Mouse (Mus musculus) intestine, embryonic 14.5 days (tissue): ENCODE measurements around the gene Dok5. TPM values are rescaled to one million over a fixed set of nuclear protein-coding genes. Genes with fewer than 3 reads are reported as not detected.

ENCODE experiments used
- ATAC-seq: fragments of 200-750 bp; cut with Nextera tagmentation; replicated peaks from 2 replicates; pipeline ENCODE4 v1.8.0; 2017; ENCODE audit warnings: low read depth, moderate number of reproducible peaks, moderate TSS enrichment, moderate library complexity; ENCODE audit not compliant: low FRiP score, low TSS enrichment
- DNase-seq: peaks from one replicate; pipeline ENCODE4 v3.0.0-alpha.2; 2018; ENCODE audit warnings: low spot score
- H3K27ac ChIP-seq: fragments of 300-500 bp; sonication (generic); 2 replicates; pipeline ENCODE4 v1.5.1; 2014; ENCODE audit warnings: low read depth, mild to moderate bottlenecking, control low read depth
- H3K27me3 ChIP-seq: fragments of 300-500 bp; sonication (generic); replicated peaks from 2 replicates; pipeline ENCODE4 v1.6.1; 2014; ENCODE audit warnings: low read length, control low read depth; ENCODE audit not compliant: control insufficient read depth, insufficient read depth
- H3K36me3 ChIP-seq: fragments of 300-500 bp; sonication (generic); 2 replicates; pipeline ENCODE4 v1.6.1; 2014; ENCODE audit warnings: low read length, control low read depth; ENCODE audit not compliant: control insufficient read depth, insufficient read depth
- H3K4me1 ChIP-seq: fragments of 300-500 bp; sonication (generic); replicated peaks from 2 replicates; pipeline ENCODE4 v1.6.1; 2014; ENCODE audit warnings: low read length, control low read depth, mixed read lengths; ENCODE audit not compliant: control insufficient read depth, insufficient read depth
- H3K4me2 ChIP-seq: fragments of 300-500 bp; sonication (generic); 2 replicates; pipeline ENCODE4 v1.6.1; 2014; ENCODE audit warnings: low read length
- H3K4me3 ChIP-seq: fragments of 300-500 bp; sonication (generic); 2 replicates; pipeline ENCODE4 v1.5.1; 2014; ENCODE audit warnings: low read depth, low read length, control low read depth, mixed read lengths
- H3K9ac ChIP-seq: fragments of 300-500 bp; sonication (generic); 2 replicates; pipeline ENCODE4 v1.6.1; 2014; ENCODE audit warnings: mild to moderate bottlenecking, low read length
- H3K9me3 ChIP-seq: fragments of 300-500 bp; sonication (generic); 2 replicates; pipeline ENCODE4 v1.6.1; 2016; ENCODE audit warnings: low read length, control low read depth; ENCODE audit not compliant: control insufficient read depth
- WGBS: fragments of 180-500 bp; shearing (Covaris S2); extraction: QIAGEN DNeasy Blood & Tissue Kit; methylation state at CpG from one replicate; pipeline ENCODE4 v1.1.7; 2014; 5-methylcytosine and 5-hydroxymethylcytosine counted together
- polyA plus RNA-seq: library from polyadenylated mRNA; unstranded; fragments of >200 nt; fragmentation: Nextera tagmentation; extraction: Ambion mirVana; gene quantifications from 2 replicates; pipeline ENCODE4 v1.2.1, GENCODE M21; 2014

Dok5 gene
- polyA plus RNA-seq, 1 experiment from 2014 or later = 1.6 TPM

DNA sequence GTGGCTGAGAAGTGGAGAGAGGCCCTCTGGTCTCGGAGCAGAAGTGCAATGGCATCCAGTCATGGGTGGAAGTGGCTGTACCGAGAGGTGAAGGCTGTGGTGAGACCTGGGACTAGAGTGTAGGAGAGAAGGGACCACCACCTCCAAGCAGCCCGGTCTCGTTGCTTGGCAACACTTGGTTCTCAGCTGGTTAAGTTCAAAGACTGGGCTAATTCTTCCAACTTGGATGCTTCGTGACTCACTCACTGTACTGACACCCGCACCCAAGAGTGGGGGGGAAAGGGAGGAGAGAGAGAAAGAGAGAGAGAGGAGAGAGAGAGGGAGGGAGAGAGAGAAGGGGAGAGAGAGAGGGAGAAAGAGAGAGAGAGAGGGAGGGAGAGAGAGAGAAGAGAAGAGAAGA is 133.2 kb downstream of the Dok5 start:
- ATAC-seq = no peak
- no peak for DNase-seq
- Histone ChIP-seq H3K9ac (no peak overlapping the region), H3K4me3 (no peak overlapping the region), H3K4me1 (no peaks in the 10 kb centered on the region), H3K4me2 (no peak overlapping the region), H3K9me3 (no peaks in the 10 kb centered on the region), H3K27me3 (no peaks in the 10 kb centered on the region), H3K27ac (no peak overlapping the region), H3K36me3 (no peaks in the 10 kb centered on the region)
- WGBS = 77% methylated on average over 6 of the region's 6 CpGs

GRCm38 (mm10) chr2:170870566-170870965 is 139.0 kb downstream of the Dok5 start:
- DNase-seq = no peak
- Histone ChIP-seq H3K27ac (no peak overlapping the region), H3K4me3 (no peak overlapping the region), H3K27me3 (no peaks in the 10 kb centered on the region), H3K4me1 (no peaks in the 10 kb centered on the region), H3K9me3 (no peaks in the 10 kb centered on the region), H3K4me2 (no peak overlapping the region), H3K36me3 (no peaks in the 10 kb centered on the region), H3K9ac (no peak overlapping the region)
- WGBS = 90% methylated on average over 15 of the region's 15 CpGs
- no peak for ATAC-seq

DNA sequence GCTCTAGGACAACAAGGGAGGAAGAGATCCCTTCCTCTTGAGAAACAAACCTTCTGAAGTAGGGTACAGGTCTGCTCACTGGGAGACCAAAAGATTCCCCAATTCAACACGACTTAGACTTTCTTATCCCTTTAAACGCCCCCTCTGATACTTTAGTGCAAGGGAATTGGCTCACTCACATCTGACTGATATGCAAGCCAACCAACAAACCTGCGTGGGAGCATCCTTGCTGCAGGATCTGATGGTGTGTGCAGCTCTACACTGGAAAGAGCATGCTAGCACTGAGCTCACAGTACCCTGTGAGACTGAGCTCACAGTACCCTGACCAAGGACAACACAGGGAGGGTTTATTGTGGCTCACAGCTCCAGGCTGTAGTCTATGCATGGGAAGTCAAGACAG is 139.9 kb downstream of the Dok5 start:
- H3K4me1 ChIP-seq = no peaks in the 10 kb centered on the region
- H3K9me3 ChIP-seq = no peaks in the 10 kb centered on the region
- 86% methylated on average over 3 of the region's 3 CpGs for WGBS
- no peak overlapping the region for H3K9ac ChIP-seq
- H3K27me3 ChIP-seq = no peaks in the 10 kb centered on the region
- no peak overlapping the region for H3K4me2 ChIP-seq
- no peaks in the 10 kb centered on the region for H3K36me3 ChIP-seq
- H3K27ac ChIP-seq = no peak overlapping the region
- DNase-seq = no peak
- no peak for ATAC-seq
- H3K4me3 ChIP-seq = no peak overlapping the region

GRCm38 (mm10) chr2:170873382-170873781 is 141.8 kb downstream of the Dok5 start:
- H3K9ac ChIP-seq = no peak overlapping the region
- no peaks in the 10 kb centered on the region for H3K36me3 ChIP-seq
- H3K27me3 ChIP-seq = 0 out of 2 replicates have a peak, but pooled peaks cover under 1% of the 10 kb centered on the region
- ATAC-seq (no peak), DNase-seq (peak; percentile 95)
- H3K4me2 ChIP-seq = no peak overlapping the region
- H3K9me3 ChIP-seq = no peaks in the 10 kb centered on the region
- H3K27ac ChIP-seq = no peak overlapping the region
- 13% methylated on average over 8 of the region's 8 CpGs for WGBS
- no peaks in the 10 kb centered on the region for H3K4me1 ChIP-seq
- no peak overlapping the region for H3K4me3 ChIP-seq

DNA sequence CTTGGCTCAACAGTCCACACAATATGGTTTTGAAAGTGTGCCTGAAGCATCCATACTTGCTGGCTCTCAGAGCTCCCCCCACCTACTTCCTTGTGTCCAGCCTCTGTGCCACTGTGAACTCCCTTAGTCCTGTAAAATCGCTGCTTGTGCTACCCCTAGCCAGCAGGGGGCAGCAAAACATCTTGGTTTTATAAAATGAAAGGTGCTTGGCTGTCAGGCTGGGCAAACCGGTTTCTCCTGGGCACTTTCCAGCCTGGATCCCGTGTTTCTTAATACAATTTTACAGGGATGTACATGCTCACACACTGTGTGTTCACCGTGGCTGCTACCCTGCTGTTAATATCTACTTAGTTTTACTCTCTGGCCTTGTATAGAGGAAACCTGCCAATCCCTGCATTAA is 145.9 kb downstream of the Dok5 start:
- H3K4me1 ChIP-seq = no peaks in the 10 kb centered on the region
- ATAC-seq = peak; percentile 82
- H3K27me3 ChIP-seq = peaks cover 14% of the 10 kb centered on the region; the same call in 1 of the 2 replicates

DNA sequence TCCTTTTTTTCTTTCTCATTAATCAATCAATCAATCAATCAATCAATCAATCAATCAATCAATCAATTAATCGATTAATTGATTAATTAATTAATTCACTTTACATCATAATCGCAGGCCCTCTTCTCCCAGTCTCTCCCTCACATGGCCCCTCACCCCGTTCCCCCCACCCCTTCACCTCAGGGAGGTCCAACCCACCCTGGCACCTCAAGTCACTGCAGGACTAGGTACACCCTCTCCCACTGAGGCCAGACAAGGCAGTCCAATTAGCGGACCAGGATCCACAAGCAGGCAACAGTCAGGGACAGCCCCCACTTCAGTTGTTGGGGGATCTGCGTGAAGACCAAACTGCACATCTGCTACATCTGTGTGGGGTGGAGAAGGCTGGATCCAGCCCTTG is 146.3 kb downstream of the Dok5 start:
- 70% methylated on average over 5 of the region's 5 CpGs for WGBS
- ATAC-seq = 0 out of 2 replicates have a peak, but pooled peaks have one; percentile 43
- no peak overlapping the region for H3K9ac ChIP-seq
- no peak overlapping the region for H3K27ac ChIP-seq
- H3K4me3 ChIP-seq = no peak overlapping the region
- DNase-seq = no peak
- no peaks in the 10 kb centered on the region for H3K9me3 ChIP-seq
- H3K36me3 ChIP-seq = no peaks in the 10 kb centered on the region
- no peaks in the 10 kb centered on the region for H3K4me1 ChIP-seq
- H3K27me3 ChIP-seq = peaks cover 14% of the 10 kb centered on the region; the same call in 1 of the 2 replicates
- H3K4me2 ChIP-seq = no peak overlapping the region

More for the DNA sequence above, 145.9 kb downstream of the Dok5 start:
- Histone ChIP-seq H3K27ac (no peak overlapping the region), H3K9ac (no peak overlapping the region), H3K4me2 (no peak overlapping the region), H3K4me3 (no peak overlapping the region), H3K36me3 (no peaks in the 10 kb centered on the region), H3K9me3 (no peaks in the 10 kb centered on the region)
- DNase-seq = peak; percentile 96
- WGBS = under 1% methylated on average over 4 of the region's 4 CpGs

DNA sequence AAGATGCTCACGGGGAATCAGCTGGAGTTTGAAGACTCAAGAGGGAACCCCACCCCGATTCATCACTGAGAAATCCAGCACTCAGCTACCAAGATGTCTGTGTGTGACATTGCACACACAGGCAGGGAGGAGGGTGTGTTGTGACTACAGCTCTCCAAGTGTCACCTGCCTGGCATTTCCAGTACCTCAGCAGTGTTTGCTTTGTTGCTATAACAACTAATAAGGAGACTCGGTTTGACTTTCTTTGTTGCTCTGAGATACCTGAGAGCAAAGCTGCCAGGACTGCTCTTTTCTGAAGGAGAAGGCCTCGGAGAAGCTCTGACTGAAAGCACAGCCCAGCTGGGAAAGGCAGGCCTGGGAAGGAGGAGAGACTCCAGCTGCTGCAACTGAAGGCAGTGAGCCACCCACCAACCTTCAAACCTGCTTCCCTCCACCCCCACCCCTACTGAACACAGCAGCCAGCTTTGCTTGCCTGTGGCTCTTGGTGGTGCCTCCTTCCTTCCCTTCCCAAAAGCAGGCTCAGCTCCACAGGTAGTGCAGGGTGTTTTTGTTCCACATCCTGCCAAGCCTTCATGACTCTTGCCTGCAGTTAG is 152.7 kb downstream of the Dok5 start:
- 39% methylated on average over 4 of the region's 4 CpGs for WGBS
- Histone ChIP-seq H3K4me2 (no peak overlapping the region), H3K4me1 (no peaks in the 10 kb centered on the region), H3K27me3 (peaks cover 6% of the 10 kb centered on the region; the same call in 1 of the 2 replicates), H3K9me3 (no peaks in the 10 kb centered on the region), H3K27ac (no peak overlapping the region), H3K9ac (no peak overlapping the region), H3K36me3 (no peaks in the 10 kb centered on the region), H3K4me3 (no peak overlapping the region)
- DNase-seq (no peak), ATAC-seq (no peak)

DNA sequence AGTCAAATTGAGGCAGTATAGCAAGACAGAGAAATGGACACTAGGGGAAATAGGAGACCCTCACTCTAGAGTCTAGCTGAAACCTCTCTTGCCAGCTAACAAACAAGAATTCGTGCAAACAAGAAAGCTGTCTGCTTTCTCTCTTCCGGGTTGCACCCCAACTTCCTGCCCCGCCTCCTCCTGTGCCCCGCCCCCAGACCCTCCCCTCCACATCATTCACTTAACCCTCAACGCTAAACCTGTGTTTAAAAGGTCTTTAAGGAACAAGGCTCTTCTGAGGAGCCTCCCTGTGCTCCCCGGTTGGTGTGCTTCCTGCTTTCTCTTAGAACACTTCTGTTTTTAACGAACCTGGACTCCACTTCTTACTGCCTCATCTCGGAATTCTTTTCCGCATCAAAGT is 156.4 kb downstream of the Dok5 start:
- Histone ChIP-seq H3K9me3 (no peaks in the 10 kb centered on the region), H3K4me3 (no peak overlapping the region), H3K9ac (no peak overlapping the region), H3K4me1 (no peaks in the 10 kb centered on the region), H3K4me2 (peak overlapping the region; percentile 25; the same call in 1 of the 2 replicates), H3K36me3 (no peaks in the 10 kb centered on the region), H3K27ac (no peak overlapping the region), H3K27me3 (no peaks in the 10 kb centered on the region)
- 53% methylated on average over 9 of the region's 9 CpGs for WGBS
- no peak for ATAC-seq
- no peak for DNase-seq

DNA sequence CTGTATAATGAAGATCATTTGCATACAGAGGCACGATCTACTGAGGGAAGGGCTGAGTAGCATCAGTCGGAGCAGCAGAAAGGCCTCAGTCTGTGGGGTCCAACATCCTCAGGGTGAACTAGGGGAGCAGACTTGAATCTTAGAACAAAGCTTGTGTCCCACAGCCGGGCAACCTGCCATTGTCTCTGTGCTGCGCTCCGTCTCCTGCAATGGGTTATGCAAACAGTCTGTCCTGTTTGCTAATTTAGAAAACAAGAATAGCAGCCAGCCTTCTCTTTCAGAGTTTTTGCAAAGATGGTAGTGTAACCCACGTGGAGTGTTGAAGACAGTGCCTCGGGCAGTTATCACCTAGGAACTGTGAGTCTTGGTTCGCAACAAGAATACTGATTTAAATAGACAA is 163.5 kb downstream of the Dok5 start:
- Histone ChIP-seq H3K4me1 (no peaks in the 10 kb centered on the region), H3K4me3 (no peak overlapping the region), H3K36me3 (no peaks in the 10 kb centered on the region), H3K9ac (no peak overlapping the region), H3K27me3 (no peaks in the 10 kb centered on the region), H3K27ac (no peak overlapping the region), H3K4me2 (no peak overlapping the region), H3K9me3 (no peaks in the 10 kb centered on the region)
- ATAC-seq = no peak
- 75% methylated on average over 8 of the region's 8 CpGs for WGBS
- DNase-seq = no peak
